Mouse (Mus musculus) adrenal gland, adult 18-20 months (tissue): ENCODE data around the gene Nrg3. TPM values are rescaled to one million over a fixed set of nuclear protein-coding genes. Genes with fewer than 3 reads are reported as not detected.

Experiments used
- DNase-seq, 2 experiments: peaks; one replicate each; pipeline ENCODE4 v3.0.0; 2021 to 2022; ENCODE audit warnings: low spot score in 2 of 2
- microRNA-seq, 2 experiments: library from miRNA; unstranded; fragments of <30 nt; microRNA quantifications; one replicate each; pipeline ENCODE4 v1.2.0; 2021; ENCODE audit warnings: borderline number of aligned reads in 2 of 2
- total RNA-seq, 2 experiments: library from RNA; stranded (reverse); gene quantifications; 1 replicate in 1 of 2; 2 replicates in 1 of 2; pipeline ENCODE4 v1.2.3; 2021

Gene Nrg3
- total RNA-seq, 2 experiments from 2014 or later = 3.7 to 4.8 TPM

- no peak for DNase-seq
These were observed 1152.1 kb downstream of the Nrg3 start for GRCm38 (mm10) chr14:38320619-38321340.

Small RNAs within 50 kb of the gene (microRNA-seq; reads per million reads assigned to microRNA genes)
- 0 reads per million in 2 experiments for gene Gm27332
